Mouse (Mus musculus): ENCODE results near the gene Tcerg1l.

Tcerg1l gene

DNA sequence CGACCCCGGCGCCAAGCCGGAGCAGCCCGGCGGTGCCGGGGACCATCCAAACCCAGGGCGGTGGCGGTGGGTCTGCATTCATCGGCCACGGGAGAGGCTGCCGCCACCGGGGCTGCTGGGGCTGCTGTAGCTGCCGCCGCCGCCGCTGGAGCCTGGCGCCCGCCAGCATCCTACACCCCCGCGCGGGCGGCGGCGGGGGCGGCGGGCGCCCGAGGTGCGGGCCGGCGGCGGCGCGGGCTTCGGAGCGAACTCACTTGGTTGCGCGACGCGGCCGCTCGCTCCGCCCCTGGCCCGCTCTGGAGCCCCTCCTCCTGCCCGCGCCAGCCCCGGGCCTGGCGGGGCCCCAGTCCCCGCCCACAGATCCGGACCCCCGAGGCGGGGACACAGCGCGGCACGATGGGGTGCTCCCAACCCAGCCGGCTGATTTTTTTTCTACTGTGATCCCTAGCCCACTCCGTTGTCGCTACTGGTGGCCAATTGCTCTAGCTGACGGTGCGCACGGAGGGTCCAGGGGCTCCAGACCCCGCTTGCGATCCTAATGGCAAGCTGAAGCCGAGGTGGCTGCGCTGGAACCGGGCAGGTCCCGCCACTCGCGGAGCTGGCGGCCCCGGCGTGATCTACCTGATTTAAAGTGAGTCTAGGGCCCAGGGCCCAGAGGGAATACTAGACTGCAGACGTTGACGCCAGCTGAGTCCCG, at the start of gene Tcerg1l:
TSS of gene Tcerg1l (minus strand) at position 246 of the 697 bp plus-strand sequence.
- DNase-seq: peak; percentile 65 to 80

DNA sequence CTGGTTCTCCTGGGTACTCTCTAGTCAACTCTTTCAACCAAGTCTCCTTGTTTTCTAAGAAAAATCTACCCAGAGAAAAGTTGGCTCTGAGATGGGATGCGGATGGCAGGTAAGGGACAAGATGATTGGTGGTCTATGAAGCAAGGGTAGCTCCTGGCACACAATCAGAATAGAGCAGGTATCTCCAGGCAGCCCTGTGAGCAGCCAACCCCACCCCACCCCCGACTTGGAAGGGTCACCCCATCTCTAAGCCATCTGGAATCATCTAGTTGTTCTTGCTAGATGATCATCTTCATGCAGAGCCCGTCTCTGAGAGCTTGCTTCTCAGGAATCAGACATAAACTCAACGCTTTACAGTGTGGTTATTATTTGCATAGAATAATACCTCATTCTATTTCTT, 44.6 kb upstream of the Tcerg1l start:
- DNase-seq: peak; percentile 52 to 70

DNA sequence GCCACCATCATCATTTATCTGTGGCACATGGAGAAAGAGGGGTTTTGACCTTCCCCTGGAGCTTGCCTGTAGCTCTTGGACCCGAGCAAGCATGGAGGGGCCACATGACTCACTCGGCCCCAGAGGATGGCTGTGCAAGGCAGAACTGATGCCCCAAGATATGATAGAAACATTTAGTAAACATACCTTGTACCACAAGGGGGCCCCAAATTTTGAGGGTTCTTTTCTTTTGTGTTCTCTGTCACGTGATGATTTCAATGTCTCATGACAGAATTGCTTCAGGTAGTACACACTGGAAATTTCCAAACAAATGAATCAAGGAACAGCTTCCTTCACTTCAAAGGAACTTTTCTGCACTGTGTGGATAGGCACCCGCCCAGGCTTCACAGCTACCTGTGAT, 35.0 kb upstream of the Tcerg1l start:
- peak; percentile 22 to 26 for DNase-seq

DNA sequence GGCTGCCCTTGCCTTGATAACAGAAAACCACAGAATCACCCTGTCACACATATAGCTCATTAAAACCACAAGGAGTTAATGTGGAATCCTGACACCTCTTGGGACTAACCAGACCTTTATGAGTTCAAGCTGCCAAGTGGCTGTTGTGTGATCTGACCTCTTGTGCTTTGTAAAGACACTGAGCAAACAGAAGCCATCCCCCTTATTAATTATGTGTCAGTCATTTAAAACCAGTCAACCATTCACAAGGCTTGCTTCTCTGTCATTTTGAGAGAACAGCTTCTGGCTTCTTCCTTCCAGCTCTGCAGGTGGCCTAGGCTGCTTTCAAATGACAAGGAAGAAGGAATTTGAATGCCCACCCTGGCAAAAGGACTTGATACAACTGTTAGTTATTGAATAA, 33.9 kb upstream of the Tcerg1l start:
- peak; percentile 16 to 29 for DNase-seq

DNA sequence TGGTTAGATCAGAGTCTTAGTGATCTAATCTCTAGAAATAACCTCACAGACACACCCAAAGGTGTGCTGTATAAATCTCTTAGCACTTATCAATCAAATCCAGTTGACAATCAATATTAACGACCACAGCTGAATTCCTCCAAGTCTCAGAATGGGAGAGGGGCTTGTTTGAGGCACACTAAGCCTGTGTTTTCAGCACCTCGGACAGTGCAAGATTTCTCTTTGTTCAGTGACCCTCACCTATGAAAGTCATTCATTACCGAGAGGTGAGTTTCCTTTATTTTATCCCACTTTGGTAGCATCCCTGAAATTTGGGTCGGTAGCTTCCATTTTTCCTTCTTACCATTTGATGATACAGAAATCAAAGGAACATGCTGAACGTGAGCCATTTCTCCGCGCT, 32.4 kb upstream of the Tcerg1l start:
- no peak for DNase-seq

DNA sequence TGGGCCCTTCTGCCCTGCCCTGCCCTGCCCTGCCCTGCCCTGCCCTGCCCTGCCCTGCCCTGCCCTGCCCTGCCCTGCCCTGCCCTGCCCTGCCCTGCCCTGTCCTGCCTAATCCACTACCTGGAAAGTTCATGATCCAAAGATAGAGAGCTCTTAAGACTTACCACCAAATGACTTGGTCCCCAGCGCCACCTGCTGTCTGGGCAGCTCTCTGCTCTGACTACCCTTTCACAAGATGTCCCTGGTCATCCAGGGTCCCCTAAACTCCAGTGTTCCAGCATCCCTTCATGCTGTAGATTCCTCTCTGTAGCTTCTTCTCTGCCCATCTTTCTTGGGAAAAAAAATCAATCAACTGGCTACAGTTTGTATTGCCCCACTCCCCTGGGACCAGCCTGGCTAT, 31.3 kb upstream of the Tcerg1l start:
- DNase-seq: peak; percentile 54 to 63

DNA sequence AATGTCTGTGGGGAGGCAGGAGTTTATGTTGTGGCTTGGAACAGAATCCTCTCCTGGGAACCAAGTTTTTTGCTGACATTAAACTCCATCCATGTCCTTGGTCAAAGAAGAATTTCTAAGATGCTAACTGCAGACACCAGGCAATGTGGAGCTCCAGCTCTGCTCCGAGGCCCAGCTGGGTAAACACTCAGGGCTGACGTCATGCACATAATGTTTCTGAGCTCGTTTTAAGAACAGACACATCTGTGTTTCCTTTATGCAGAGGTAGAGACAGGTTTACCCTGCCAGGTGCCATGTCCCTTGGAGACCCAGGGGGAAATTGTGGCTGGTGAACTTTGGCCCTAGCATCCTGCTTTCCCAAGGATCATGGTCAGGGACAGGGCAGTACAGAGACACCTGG, 29.9 kb upstream of the Tcerg1l start:
- no peak for DNase-seq

DNA sequence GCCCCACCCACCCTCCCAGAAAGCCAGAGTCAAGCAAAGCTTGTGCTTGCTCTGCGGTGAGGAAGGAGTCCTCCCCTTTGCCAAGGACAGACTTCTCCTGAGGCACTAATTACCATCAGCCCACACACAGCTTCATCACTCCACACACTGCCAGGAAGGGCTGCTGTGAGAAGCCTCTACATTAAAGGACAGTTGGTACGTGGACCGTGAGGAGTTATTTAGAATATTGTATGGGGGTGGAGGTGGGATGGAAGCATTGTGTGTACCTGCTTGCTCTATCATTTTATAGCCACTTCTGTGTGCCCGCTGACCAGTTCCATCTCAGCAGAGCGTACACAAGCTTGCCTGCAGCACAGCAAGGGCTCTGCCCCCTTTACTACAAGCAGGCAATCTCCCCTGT, 16.0 kb upstream of the Tcerg1l start:
- no peak for DNase-seq

DNA sequence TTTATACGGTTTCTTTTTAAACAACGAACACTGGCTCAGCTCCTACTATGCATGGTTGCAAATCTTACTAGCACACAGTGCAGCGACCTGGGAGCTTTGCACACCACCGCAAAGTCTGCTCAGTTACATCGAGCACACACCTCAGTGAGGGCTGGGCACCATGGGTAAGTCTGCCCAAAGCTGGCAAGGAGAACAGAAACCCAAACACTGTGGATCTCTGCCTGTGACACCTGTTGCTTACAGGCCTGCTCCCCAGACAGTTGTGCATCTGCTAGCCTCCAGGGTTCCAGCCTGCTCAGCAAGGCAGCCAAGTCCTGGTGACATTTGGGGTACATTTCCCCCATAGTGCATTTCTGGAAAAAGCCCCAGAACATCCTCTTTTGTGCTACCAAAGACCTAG, 4.1 kb upstream of the Tcerg1l start:
- no peak for DNase-seq

DNA sequence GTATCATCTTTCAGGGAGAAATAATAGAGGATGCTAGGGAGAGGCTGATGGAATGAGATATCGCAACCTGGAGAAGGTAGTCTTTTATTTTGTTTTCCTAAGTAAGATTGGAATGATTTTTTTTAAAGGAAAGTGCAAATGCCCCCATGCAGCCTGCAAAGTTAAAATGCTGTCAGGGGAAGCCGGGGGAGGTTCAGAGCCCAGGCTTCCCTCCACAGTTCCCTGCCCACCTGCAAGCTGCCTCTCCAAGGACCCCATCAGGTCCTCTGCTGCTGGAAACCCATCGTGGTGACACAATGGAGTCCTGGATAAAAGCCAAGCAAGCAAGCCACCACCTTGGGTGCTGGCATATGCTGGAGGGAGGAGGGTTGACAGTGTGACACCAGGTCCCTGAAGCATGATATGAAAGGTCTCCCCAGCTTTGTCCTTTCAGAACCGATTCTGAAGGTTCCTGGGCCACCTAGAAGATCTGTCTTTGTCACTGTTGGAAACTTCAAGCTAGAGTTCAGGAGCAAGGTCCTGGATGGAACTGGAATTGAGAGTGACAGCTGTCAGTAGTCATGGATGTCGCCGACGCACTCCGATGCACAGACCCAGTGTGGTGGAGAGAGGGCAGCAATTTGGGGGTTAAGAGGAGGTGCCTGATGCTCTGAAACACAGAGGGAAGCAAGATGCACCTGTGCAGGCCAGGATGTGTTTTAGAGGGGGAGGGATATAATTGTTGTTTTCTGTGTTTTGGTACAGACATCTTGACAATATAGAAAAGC, 3.2 kb upstream of the Tcerg1l start:
- no peak for DNase-seq

DNA sequence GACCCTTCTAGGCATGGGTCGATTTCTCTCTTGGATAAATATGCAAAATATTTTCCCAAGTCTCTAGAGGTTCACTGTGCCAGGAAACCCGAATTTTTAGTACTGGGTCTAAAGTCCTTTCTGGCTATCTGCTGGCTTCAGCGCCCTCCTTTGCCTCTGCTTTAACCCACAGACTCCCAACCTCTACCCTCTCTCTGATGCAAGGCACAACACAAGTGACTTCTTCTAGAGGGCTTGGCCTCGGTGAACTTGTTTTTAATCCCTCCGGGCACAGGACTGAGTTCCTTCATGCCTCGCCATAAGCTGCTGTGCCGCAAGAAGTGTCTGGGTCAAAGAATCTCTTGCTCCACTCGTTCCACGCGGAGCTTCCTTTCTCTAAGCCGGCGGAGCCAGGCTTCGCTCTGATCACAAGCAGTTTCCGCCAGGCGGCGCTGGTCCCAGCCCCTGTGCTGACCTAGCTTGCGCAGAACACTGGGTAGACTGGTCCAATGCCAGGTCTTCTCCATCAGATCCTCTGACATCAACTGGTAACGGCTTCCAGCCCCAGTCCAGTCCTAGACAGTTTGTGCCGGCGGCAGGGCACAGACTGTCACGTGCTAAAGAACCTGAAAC, 758 bp upstream of the Tcerg1l start:
- peak; percentile 99 for DNase-seq

DNA sequence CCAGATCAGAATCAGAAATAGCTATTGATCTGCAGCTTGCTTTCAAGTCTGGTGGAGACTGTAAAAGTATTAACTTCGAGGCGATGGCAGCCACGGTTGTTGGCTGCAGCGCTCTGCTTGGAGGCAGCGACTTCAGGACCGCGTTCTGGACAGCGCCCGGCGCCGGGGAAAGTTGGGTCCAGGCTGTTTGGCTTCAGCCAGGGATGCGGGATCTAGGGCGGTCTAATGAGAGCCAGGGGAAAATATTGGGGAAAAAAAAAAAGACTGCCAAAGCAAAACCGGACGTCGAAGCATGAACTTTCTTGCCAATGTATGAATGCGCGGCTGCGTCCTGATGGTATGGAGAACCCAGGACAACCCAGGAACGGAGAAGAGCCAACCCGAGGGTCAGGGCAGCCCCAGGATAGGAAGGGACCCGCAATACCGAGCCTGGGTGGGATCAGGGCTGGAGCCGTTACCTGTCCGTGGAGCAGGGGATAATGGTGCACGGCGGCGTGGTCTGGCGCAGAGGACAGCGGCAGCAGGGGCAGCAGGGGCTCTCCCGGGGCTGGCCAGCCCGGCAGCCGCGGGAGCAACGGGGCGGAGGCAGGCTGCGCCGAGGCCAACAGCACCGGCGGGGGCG, 556 bp downstream of the Tcerg1l start:
- DNase-seq: peak; percentile 56 to 63

DNA sequence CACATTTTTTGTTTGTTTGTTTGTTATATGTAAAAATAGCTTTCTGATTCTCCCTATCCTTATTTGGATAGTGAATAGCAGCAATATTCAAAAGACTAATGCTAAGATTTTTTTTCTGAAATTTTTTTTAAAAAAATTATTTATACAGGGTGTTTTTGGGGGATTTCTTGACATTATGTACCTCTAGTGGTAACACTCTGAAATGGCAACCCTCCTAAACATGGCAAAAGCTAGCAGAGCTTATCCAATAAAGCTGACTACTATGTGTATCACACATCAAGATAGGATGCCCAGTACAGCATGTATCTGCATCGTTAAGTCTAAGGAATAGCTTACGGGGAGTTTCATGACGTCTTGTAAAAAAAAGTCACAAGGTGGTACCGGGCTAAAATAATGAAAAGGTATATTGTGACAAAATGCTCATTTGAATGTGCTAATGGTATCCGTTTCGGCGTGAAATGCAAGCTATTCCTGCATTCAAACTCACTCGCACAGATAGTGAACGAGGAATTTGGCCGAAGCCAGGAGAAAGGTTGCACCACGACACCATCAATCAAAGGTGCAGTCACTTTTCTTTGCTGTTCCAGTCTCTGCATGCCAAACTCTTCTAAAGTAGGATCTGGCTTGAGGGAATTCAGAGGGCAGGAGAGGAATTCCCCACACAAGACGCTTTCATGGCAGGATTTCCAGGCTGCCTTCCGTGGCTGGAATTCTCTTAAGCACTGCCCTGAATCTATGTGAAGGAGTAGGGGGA, 1.2 kb downstream of the Tcerg1l start:
- peak; percentile 15 to 50 for DNase-seq

DNA sequence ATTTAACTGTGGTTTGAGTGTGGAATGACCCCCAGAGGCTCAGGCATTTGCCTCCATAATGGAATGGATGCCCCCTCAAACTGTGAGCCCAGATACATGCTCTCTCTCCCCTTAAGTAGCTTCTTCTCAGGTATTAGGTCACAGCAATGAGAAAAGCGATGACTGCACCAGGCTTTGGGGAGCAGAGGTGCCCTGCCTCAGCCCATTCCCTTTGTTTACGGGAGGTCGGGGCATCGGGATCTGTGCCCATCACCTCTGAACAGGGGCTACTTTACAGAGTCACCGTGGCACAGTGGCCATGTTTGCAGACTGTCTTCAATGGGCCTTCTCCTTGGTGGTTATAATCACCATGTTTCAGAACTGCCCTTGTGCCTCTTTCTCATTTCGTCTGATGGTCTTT, 7.6 kb downstream of the Tcerg1l start:
- DNase-seq: no peak

DNA sequence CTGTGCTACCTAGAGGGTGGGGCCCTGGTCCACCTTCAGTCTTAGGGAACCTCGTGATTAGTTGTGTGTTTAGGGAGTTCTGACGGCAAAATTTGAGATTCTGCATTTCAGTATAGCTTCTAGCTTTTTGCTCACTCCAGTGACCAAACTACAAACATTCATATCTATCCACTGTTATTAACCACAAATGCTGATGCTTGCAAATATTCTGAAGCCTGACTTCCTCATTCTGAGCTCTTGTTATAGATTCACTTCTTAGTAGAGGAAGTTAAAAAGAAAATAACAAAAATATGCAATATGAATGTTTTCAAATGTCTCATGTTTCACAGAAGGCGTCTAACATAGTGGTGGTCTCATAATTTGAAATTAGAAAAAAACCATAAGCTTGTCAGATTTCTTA, 8.5 kb downstream of the Tcerg1l start:
- DNase-seq: no peak

DNA sequence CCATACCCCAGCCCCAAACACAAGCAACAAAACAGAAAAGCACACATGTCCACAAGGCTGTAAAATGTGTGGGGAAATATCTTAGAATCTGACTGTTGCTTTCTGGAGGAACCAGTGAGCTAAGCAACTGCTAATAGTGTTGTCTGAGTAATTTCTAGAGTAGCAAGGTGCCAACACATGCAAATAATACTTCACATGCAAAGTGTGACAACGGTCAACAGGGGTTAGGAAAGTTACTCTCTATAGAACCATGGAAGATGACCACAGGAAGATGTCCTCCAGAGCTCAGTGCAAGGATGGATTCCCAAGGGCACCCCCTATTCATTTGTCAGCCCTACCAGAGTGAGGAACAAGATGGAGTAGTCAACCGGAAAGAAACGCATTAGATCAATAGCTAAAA, 18.3 kb downstream of the Tcerg1l start:
- no peak for DNase-seq

DNA sequence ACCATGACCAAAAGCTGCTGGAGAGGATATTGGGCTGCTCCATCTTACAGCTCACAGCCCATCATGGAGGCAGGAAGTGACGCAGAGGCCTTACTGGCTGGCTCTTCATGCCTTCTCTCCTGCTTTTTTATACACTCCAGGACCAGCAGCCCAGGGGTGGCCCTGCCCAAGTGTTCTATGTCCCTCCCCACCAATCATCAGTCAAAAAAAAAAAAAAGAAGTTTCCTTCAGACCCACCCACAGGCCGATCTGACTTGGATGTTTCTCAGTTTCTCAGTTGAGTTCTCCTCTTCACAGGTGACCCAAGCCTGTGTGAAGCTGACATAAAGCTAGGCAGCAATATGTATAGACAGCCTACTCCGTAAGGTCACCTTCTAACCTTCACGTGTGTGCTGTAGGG, 19.0 kb downstream of the Tcerg1l start:
- no peak for DNase-seq

DNA sequence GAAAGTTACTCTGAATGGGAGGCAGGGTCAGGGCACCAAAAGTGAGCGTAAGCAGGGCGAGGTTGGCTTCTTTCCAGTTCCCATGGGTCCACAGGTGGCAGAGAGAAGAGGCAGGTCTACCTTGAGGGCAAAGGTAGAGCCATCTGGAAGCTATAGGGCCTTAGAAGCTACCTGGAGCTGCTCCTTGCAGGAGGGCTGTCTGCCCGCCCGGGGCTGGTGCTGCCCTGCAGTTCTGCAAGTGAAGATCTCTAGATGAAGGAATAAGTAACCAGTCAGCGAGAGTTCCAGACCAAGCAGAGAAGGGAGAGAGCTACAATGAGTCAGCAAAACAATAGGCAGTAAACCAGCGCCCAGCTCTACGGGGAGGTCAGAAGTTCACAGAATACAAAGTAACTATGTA, 22.0 kb downstream of the Tcerg1l start:
- DNase-seq: no peak

DNA sequence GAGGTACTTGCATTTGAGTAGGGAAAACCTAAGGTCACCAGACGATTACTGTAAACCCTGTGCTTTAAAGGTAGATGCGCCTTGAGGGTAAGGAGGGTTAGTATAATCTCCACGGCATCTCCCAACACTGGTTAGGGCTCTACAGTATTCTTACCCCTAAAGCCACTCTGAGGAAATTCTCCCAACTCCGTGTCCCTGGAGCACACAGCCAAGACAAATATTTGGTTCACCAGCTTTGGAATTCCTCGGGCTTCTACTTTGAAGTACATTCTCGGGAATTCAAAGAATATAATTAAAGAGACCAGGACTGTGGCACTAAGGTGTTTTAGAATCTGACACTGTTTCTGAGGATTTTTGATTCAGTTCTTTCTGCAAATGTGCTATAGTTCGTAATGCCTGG, 23.2 kb downstream of the Tcerg1l start:
- no peak for DNase-seq

DNA sequence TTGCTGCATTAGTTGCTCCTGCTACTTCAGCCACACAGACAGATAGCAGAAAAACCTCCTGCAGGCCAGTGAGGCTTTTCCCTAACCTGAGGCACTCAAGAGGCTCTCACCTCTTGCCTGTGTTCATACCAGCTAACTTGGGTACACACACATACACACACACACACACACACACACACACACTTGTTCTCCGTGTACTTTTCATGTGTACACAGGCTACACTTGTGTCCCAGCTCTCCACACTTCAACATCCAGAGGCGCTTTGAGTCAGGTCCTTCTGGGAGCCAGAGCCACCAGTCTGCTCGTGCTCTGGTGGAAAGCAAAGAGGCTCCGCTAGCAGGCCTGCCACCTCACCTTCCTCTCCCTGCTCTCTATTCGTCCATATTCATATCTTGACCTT, 24.0 kb downstream of the Tcerg1l start:
- no peak for DNase-seq

DNA sequence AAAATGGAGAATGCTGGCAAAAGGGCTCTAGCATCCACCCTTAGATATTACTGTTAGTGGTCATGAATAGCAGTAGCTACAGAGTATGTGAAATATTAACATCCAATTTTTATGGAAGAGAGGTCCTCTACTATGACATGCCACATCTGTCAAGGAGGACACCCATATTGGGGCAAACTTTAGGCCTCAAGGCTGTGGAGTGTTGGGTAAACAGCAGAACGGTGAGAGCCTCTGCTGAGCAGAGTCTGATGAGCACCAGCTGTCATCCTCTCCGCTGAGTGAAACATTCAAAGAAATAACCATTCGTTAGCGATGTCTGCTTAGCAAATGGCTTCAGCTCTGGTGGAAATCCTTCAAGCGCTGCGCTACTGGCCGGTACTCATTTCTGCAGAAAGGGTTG, 30.0 kb downstream of the Tcerg1l start:
- DNase-seq: no peak

DNA sequence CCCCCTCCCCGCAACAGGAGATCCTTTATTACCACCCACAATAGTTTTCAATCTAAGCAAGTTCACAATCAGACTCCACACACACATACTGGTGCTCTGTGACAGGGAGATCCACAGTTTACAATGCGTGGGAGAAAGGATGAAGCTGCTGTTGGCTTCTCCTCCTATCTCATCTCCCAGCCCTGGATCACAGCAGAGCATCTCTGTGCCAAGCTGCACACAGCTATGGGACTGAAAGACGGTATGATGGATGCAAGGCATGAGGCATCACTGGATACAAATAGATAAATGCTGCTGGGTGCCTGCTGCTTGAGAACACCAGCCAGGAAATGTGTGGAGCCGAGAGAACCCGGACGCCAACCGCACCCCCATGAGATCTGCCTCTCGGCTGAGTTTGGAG, 32.0 kb downstream of the Tcerg1l start:
- DNase-seq: no peak

DNA sequence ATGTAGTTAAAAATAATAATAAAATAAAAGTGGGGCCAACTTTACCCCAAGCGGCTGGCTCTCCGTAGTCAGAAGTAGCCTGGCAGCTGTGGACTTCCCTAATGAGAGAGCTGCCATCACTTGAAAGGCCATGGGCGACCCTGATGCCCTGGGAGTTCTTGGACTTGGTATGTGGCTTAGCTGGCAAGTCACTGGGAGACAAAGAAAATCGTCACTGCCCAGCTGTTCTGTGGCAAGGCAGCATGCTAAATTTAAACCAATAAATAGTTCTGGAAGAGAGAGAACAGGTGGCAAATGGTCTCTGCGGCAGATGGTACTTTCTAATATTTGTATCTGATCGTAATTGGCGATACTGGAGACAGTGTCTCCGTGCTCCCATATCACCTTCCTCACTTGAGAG, 40.1 kb downstream of the Tcerg1l start:
- no peak for DNase-seq
